ENCODE assay signal across 39 mouse cellular contexts in the genomic region with DNA sequence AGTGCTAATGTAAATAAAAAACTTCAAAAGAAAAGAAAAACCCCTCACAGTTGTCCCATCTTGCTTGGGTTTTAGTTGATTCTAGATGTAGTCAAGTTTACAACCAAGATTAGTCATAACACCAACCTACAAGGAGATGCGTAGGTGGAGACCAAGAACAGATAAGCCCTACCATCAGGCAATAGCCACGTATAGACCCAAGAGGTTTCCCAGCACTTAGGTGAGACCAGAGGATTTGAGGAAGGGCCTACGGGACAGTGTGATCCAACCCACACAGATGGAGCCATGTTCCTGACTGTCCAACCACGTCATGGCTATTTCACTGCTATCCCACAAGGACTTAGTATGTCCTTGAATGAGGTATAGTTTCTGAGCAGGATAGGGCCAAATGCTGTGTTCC. TPM values are rescaled to one million over a fixed set of nuclear protein-coding genes. Genes with fewer than 3 reads are reported as not detected.
"Had no signal": no experiment of that assay in that cellular context is flagged by ENCODE, and none has a peak within 500 bp of the region (broad histone marks: within the 10 kb centered on the region; RNA-seq: fewer than 3 reads in every experiment).

No protein-coding gene starts in this region.

- H3K4me3 ChIP-seq: heart, adult 2 months; heart, embryonic 13.5 days; heart, embryonic 15.5 days; hindbrain, embryonic 13.5 days; hindbrain, embryonic 15.5 days; intestine, embryonic 15.5 days; layer of hippocampus, adult 2 months; left cerebral cortex, adult 2 months; limb, embryonic 13.5 days; limb, embryonic 15.5 days; liver, embryonic 12.5 days had no signal

- ATAC-seq: hindbrain, postnatal 0 days; inflammation-experienced regulatory T-cells, adult 6 months; intestine, embryonic 15.5 days; intestine, postnatal 0 days; liver, embryonic 12.5 days had no signal

- H3K4me2 ChIP-seq: heart, embryonic 11.5 days; heart, embryonic 13.5 days; heart, embryonic 15.5 days; hindbrain, embryonic 13.5 days; hindbrain, embryonic 15.5 days; intestine, embryonic 15.5 days; limb, embryonic 13.5 days; limb, embryonic 15.5 days; liver, embryonic 12.5 days had no signal

- H3K4me1 ChIP-seq: heart, embryonic 13.5 days; heart, embryonic 15.5 days; hindbrain, embryonic 13.5 days; hindbrain, embryonic 15.5 days; intestine, embryonic 15.5 days; limb, embryonic 13.5 days; limb, embryonic 15.5 days; liver, embryonic 12.5 days had no signal

- H3K27ac ChIP-seq: heart, adult 2 months; heart, embryonic 13.5 days; heart, embryonic 15.5 days; hindbrain, embryonic 13.5 days; hindbrain, embryonic 15.5 days; hindbrain, postnatal 0 days; intestine, embryonic 15.5 days; layer of hippocampus, adult 2 months; left cerebral cortex, adult 2 months; limb, embryonic 13.5 days; limb, embryonic 15.5 days; liver, embryonic 12.5 days; liver, embryonic 14.5 days had no signal

- H3K9me3 ChIP-seq: heart, embryonic 13.5 days; heart, embryonic 15.5 days; hindbrain, embryonic 13.5 days; hindbrain, embryonic 15.5 days; intestine, embryonic 15.5 days; limb, embryonic 13.5 days; limb, embryonic 15.5 days; liver, embryonic 12.5 days had no signal

- H3K9ac ChIP-seq: heart, embryonic 13.5 days; heart, embryonic 15.5 days; hindbrain, embryonic 13.5 days; hindbrain, embryonic 15.5 days; intestine, embryonic 15.5 days; limb, embryonic 13.5 days; limb, embryonic 15.5 days; liver, embryonic 12.5 days; liver, embryonic 14.5 days had no signal

- DNase-seq: gastrocnemius, postnatal 10 days; gastrocnemius, postnatal 25 days; heart, adult 11 months; heart, adult 2 months; heart, postnatal 14 days; heart, postnatal 36 days; kidney, adult 18-20 months; kidney, adult 8-10 months; kidney, postnatal 10 days; kidney, postnatal 25 days; kidney, postnatal 4 days; left cerebral cortex, postnatal 4 days had no signal

- H3K27me3 ChIP-seq: heart, embryonic 13.5 days; heart, embryonic 15.5 days; hindbrain, embryonic 13.5 days; hindbrain, embryonic 15.5 days; intestine, embryonic 15.5 days; limb, embryonic 13.5 days; limb, embryonic 15.5 days; liver, embryonic 12.5 days had no signal

- H3K36me3 ChIP-seq: heart, embryonic 13.5 days; heart, embryonic 15.5 days; hindbrain, embryonic 13.5 days; hindbrain, embryonic 15.5 days; intestine, embryonic 15.5 days; limb, embryonic 13.5 days; limb, embryonic 15.5 days; liver, embryonic 12.5 days had no signal

RNA-seq across cellular contexts. Expression of gene Mlc1, which starts 6.5 kb away (rescaled TPM):
- total RNA-seq: gastrocnemius, adult 18-20 months; heart, adult 2 months; heart, postnatal 14 days; heart, postnatal 36 days; hematopoietic stem cell, adult 5-6 weeks; liver, adult 2 months had no signal
- polyA plus RNA-seq: heart, adult 2 months; heart, embryonic 11.5 days; heart, embryonic 15.5 days; intestine, embryonic 15.5 days; intestine, postnatal 0 days; kidney, embryonic 14.5 days; kidney, embryonic 16.5 days; limb, embryonic 11.5 days; liver, adult 2 months; liver, embryonic 12.5 days; liver, embryonic 14.5 days had no signal

RNA-seq across cellular contexts. Expression of gene Mov10l1, which starts 10.4 kb away (rescaled TPM):
- total RNA-seq: gastrocnemius, adult 18-20 months; gastrocnemius, postnatal 10 days; gastrocnemius, postnatal 25 days; hematopoietic stem cell, adult 5-6 weeks; hindbrain, postnatal 0 days; layer of hippocampus, adult 2 months; layer of hippocampus, postnatal 10 days; layer of hippocampus, postnatal 25 days; left cerebral cortex, adult 2 months; left cerebral cortex, postnatal 25 days; liver, adult 2 months had no signal
- polyA plus RNA-seq: hindbrain, embryonic 11.5 days; hindbrain, embryonic 13.5 days; hindbrain, embryonic 15.5 days; hindbrain, postnatal 0 days; inflammation-experienced regulatory T-cells, adult 6 months; intestine, embryonic 15.5 days; intestine, postnatal 0 days; kidney, embryonic 14.5 days; limb, embryonic 11.5 days; limb, embryonic 13.5 days; liver, adult 2 months; liver, embryonic 12.5 days; liver, embryonic 14.5 days; liver, embryonic 16.5 days had no signal

RNA-seq across cellular contexts. Expression of gene Ttll8, which starts 18.1 kb away (rescaled TPM):
- total RNA-seq: gastrocnemius, adult 18-20 months; gastrocnemius, postnatal 10 days; gastrocnemius, postnatal 25 days; heart, adult 2 months; heart, postnatal 14 days; heart, postnatal 36 days; hematopoietic stem cell, adult 5-6 weeks had no signal
- polyA plus RNA-seq: heart, embryonic 11.5 days; heart, embryonic 13.5 days; heart, embryonic 15.5 days; heart, postnatal 0 days; hindbrain, embryonic 11.5 days; hindbrain, embryonic 13.5 days; inflammation-experienced regulatory T-cells, adult 6 months; intestine, embryonic 15.5 days; intestine, postnatal 0 days; kidney, embryonic 14.5 days; kidney, embryonic 16.5 days; limb, embryonic 11.5 days; limb, embryonic 13.5 days; limb, embryonic 15.5 days; liver, embryonic 12.5 days; liver, embryonic 14.5 days; liver, embryonic 16.5 days had no signal
